Mouse (Mus musculus): ENCODE measurements around the gene Unc5cl.

GRCm38 (mm10) chr17:48506986-48507385, 52.3 kb downstream of the Unc5cl start:
- TF ChIP-seq CTCF (IDR thresholded peaks at IDR 0.05; ENCODE audit: low read depth): no peak
- TF ChIP-seq EP300 (IDR thresholded peaks at IDR 0.05; ENCODE audit: low read depth): no peak

All from liver, embryonic 14.5 days (tissue).